Mouse (Mus musculus) heart, embryonic 14.5 days (tissue): ENCODE results near the gene Brwd1. TPM values are rescaled to one million over a fixed set of nuclear protein-coding genes. Genes with fewer than 3 reads are reported as not detected.

Source experiments
- microRNA-seq: library from miRNA; unstranded; fragments of <30 nt; microRNA quantifications from one replicate; pipeline ENCODE4, GENCODE M21; 2016
- polyA plus RNA-seq: library from polyadenylated mRNA; unstranded; fragments of >200 nt; fragmentation: Nextera tagmentation; extraction: Ambion mirVana; gene quantifications from 2 replicates; pipeline ENCODE4 v1.2.1, GENCODE M21; 2014

Brwd1 gene
- polyA plus RNA-seq, 1 experiment from 2014 or later: 96.9 TPM

Small RNAs within 50 kb of the gene (microRNA-seq; reads per million reads assigned to microRNA genes)
- not detected for gene Gm27833

Other genes with a start within 250 kb of the Brwd1 start
- 64.5 and 66.8 TPM in 2 replicates for gene Psmg1, start 91.6 kb downstream of the Brwd1 start, polyA plus RNA-seq
- gene Hmgn1, start 45.2 kb upstream of the Brwd1 start, polyA plus RNA-seq: 277 and 306 TPM in 2 replicates
- gene Wrb, start 62.9 kb upstream of the Brwd1 start, polyA plus RNA-seq: 63.1 and 66.7 TPM in 2 replicates
- 1.8 and 2.0 TPM in 2 replicates for gene Lca5l, start 109.7 kb upstream of the Brwd1 start, polyA plus RNA-seq
- 487 and 508 TPM in 2 replicates for gene Sh3bgr, start 117.9 kb upstream of the Brwd1 start, polyA plus RNA-seq
- gene B3galt5, start 153.3 kb upstream of the Brwd1 start, polyA plus RNA-seq: 0.04 TPM in 1 of 2 replicates, not detected in the other